Mouse (Mus musculus): ENCODE measurements around the gene Jak2.

Gene Jak2

DNA sequence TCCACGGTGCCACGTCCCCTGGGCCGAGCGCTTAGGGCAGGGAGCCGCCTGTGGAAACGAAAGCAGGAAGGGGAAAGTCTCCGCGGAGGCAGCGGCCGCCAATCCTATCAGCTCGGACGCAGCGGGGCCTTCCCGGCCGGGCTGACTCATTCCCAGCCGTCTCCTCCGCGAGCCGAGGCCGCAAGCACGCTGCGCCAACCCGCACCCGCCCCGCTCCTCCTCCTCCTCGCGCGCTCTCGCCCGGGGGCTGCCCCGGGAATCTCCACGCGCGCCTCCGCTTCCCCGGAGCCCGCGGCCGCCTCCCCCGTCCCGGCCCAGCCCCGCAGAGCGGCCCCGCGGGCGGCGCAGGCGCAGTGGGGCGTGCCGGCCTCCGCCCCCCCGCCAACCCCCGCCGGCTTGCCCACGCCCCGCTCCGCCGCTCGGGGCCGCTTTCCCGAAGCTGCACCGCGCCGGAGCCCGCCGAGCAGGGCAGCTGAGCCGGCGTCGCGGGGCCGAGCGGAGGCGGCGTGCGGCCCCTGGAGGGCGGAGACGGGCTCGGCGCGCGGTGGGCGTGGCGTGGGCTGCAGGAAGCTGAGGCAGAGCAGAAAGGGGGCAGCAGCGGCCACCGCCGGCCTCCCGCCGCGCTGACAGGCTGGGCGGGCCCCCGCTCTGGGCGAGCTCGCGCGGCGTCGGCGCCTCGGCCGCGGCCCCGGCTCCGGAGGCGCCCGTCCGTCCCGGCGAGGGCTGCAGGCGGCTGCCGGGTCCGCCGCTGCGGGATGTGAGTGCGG lies at the start of gene Jak2:
TSS of gene Jak2 (plus strand) at position 638 of the 767 bp plus-strand sequence.
- ATAC-seq (ENCODE audit: insufficient number of reproducible peaks, low FRiP score, low TSS enrichment): peak; percentile 77

DNA sequence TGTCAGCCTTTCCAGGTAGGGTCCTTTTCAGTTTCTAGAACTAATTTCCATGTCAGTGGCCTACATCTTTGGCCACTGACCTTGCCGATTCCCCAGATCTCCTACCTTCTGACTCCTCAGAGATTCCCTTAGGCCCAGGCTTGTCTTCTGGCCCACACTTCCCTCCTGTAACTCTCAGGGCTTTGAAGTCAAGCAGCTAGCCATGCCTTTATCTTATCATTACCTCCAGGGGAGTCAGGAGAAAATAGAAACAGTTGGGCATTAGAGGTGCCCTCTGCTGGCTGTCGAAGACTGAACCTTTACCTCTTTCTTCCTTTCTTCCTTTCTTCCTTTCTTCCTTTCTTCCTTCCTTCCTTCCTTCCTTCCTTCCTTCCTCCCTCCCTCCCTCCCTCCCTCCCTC lies 48.3 kb upstream of the Jak2 start:
- ATAC-seq (ENCODE audit: insufficient number of reproducible peaks, low FRiP score, low TSS enrichment): no peak

DNA sequence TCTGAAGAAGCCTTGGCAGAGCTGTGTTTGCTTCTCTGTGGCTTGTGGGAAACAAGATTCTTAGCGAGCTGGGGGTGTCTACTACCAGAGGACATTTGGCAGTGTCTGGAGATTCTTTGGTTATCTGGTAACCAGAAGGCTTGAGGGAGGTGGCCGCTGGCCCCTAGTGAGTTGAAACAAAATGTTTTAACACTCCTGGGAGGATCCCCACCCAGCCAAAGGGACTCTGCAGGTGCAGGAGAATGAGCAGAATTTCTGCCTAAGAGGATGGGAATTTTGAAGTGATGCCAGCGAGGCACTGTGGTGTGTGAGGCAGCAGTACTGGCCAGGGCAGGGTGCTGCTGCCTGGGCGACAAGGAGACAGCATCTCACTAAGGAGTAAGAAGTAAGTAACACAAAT lies 47.0 kb upstream of the Jak2 start:
- no peak for ATAC-seq (ENCODE audit: insufficient number of reproducible peaks, low FRiP score, low TSS enrichment)

GRCm38 (mm10) chr19:29205267-29205666 lies 46.4 kb upstream of the Jak2 start:
- no peak for ATAC-seq (ENCODE audit: insufficient number of reproducible peaks, low FRiP score, low TSS enrichment)

- no peak for ATAC-seq (ENCODE audit: insufficient number of reproducible peaks, low FRiP score, low TSS enrichment)
Observed at GRCm38 (mm10) chr19:29209898-29210297, 41.7 kb upstream of the Jak2 start.

- no peak for ATAC-seq (ENCODE audit: insufficient number of reproducible peaks, low FRiP score, low TSS enrichment)
Observed at GRCm38 (mm10) chr19:29210319-29210718, 41.3 kb upstream of the Jak2 start.

- no peak for ATAC-seq (ENCODE audit: insufficient number of reproducible peaks, low FRiP score, low TSS enrichment)
Observed at GRCm38 (mm10) chr19:29215811-29216509, 35.7 kb upstream of the Jak2 start.

- ATAC-seq (ENCODE audit: insufficient number of reproducible peaks, low FRiP score, low TSS enrichment): no peak
Observed at GRCm38 (mm10) chr19:29221867-29222266, 29.8 kb upstream of the Jak2 start.

DNA sequence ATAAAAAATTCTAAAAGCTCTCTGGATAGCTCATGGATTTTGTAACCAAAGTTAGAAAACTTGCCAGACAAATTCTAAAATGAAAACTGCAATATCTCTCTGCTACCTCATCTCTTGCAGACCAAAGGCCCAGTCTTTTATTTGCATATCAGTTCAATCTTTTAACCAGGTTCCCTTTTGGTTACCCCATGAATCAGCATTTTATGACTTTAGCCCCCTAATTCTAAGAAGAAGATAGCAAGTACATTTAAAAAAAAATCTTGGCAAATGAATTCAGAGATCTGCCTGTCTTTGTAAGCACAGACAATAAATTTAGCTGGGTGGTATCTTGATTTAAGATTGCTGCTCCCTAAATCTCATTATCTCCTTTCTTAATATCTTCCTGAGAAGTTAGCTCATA lies 26.7 kb upstream of the Jak2 start:
- ATAC-seq (ENCODE audit: insufficient number of reproducible peaks, low FRiP score, low TSS enrichment): no peak

DNA sequence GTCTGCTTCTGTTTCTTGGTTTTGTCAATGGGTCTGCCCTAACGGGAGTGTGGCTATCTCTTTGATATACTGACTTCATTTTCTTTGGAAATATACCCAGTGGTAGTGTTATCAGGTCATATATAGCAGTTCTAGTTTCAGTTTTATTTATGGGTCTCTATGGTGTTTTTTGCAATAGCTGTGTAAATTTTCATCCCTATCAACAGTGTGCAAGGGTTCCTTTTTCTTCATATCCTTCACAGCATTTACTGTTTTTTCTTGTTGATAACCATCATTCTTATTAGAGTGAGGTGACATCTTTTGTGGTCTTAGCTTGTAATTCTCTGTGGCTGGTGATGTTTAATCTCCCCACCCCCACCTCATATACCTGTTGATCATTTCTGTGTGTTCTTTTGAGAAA lies 24.6 kb upstream of the Jak2 start:
- no peak for ATAC-seq (ENCODE audit: insufficient number of reproducible peaks, low FRiP score, low TSS enrichment)

DNA sequence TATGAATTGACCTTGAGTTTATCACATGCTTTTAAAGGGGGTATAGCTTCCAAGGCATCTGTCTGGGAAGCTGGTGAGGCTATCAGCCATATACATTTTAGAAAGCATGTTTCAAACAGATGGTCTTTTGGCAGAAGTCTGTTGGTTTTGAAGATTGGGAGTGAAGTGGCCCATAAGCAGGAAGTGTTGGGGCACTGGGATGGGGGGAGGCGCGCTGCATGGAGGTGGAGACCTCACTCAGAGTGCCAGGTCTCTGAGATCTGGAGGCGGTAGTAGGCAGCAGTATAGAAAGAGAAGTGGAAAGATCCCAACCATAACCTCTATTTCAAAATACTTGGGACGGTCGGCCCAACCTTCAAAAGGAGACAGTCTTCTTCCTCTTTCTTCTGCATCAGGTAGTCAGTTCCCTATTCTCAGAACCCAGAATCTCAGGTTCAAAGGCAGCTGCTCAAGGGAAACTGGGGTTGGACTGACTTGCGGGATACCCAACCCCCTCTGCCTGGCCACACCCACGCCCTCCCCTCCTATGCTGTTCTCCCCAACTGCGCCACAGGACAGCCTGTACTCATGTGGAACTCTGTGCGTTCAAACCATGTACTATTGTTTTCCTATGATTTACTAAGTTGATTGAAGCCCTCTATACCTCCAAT lies 23.6 kb upstream of the Jak2 start:
- no peak for ATAC-seq (ENCODE audit: insufficient number of reproducible peaks, low FRiP score, low TSS enrichment)

- no peak for ATAC-seq (ENCODE audit: insufficient number of reproducible peaks, low FRiP score, low TSS enrichment)
Observed at GRCm38 (mm10) chr19:29228989-29229388, 22.6 kb upstream of the Jak2 start.

GRCm38 (mm10) chr19:29232738-29233137 lies 18.9 kb upstream of the Jak2 start:
- ATAC-seq (ENCODE audit: insufficient number of reproducible peaks, low FRiP score, low TSS enrichment): no peak

- ATAC-seq (ENCODE audit: insufficient number of reproducible peaks, low FRiP score, low TSS enrichment): no peak
Observed at GRCm38 (mm10) chr19:29236658-29237385, 14.8 kb upstream of the Jak2 start.

- ATAC-seq (ENCODE audit: insufficient number of reproducible peaks, low FRiP score, low TSS enrichment): no peak
Observed at GRCm38 (mm10) chr19:29238171-29238570, 13.5 kb upstream of the Jak2 start.

DNA sequence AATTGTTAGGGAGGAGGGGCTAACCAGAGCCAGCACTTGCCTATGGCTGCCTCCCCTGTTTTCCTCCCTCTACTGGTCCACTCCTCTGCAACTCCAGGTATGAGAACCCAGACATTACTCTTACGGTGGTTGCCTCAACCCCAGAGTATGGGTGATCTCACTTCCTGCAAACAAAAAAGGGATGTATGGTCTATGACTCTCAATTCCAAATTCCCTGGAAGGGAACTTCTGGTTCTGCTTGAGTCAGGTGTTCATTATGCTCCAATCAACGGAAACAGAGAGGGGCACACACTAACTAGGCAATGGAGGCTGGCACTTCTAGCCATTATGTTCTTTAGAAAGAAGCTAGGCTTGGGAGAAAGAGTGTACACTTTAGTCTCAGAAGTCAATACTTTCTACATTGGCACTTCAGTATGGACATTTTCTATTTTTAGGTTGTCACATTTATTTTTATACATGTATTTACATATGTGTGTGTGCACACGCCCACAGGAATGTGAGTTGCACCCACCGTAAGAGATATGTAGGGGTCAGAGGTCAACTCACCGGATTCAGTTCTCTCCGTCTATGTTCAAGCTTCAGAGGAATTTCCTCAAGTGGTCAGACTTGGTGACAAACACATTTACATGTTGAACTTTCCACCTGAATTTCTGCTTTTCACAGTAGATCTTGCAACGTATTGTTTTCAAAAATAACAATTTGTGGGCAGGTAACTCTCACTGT lies 12.0 kb upstream of the Jak2 start:
- no peak for ATAC-seq (ENCODE audit: insufficient number of reproducible peaks, low FRiP score, low TSS enrichment)

DNA sequence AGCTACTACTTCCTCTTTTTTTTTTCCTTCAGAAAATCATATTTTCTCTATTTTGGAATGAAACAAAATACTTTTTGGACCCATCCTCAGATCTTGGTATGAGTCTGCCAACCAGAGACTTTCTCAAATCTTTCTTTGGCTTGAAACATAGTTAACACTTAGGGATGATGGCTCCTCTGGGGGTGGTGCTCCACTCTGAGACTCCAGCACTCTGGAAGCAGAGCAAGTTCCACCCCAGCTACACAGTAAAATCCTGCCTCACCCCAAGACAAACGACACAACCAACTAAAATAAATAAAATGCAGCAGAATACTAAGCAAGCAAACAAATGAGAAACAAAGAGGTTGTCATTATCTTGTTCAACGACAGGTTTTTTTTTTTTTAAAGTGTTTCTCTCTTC lies 11.0 kb upstream of the Jak2 start:
- ATAC-seq (ENCODE audit: insufficient number of reproducible peaks, low FRiP score, low TSS enrichment): no peak

- no peak for ATAC-seq (ENCODE audit: insufficient number of reproducible peaks, low FRiP score, low TSS enrichment)
Observed at GRCm38 (mm10) chr19:29241581-29241980, 10.0 kb upstream of the Jak2 start.

DNA sequence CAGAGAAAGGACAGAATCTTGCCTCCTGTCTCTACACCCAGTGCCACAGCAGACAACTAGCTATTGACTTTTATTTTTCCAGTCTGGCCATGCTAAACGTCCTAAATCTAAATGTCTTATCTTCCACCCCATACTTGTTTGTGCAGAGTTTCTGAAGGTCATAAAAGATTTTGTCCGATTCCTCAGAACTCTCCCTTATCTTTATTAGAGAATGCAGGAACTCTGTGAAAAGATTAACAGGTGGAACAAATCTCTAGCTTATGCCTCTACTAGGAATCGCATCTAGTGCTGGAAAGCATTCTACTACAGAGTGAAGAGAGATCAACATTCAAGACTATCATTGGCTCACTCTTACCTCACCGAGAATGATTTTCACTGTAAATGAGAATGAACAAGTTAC lies 1.7 kb upstream of the Jak2 start:
- ATAC-seq (ENCODE audit: insufficient number of reproducible peaks, low FRiP score, low TSS enrichment): no peak

Measured in cerebellum, adult (tissue).